Mouse (Mus musculus): ENCODE measurements at regions not wholly inside any gene's neighbourhood (a gene's known extent, or its start where the extent isn't known, plus 50 kb on each side); places are given as distances from the start of the nearest gene placed in this dataset.

DNA sequence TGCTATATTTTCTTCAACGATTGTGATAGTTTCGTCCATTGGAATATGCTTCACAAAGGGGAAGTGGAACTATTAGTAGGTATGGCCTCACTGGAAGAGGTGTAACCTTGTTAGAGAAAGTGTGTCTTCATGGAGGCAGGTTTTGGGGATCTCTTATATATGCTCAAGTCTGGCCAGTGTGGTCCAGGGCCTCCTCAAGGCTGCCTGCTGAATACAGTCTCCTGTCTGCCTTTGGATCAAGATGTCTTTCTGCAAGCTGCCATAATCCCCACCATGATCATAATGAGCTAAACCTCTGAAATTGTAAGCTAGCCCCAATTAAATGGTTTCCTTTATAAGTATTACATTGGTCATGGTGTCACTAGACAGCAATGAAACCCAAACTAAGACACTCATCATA lies 384.3 kb downstream of the Btbd3 start:
- no peak for TF ChIP-seq POLR2A (IDR thresholded peaks at IDR 0.05; ENCODE audit: borderline replicate concordance, insufficient read depth, low read length)
- TF ChIP-seq CTCF (IDR thresholded peaks at IDR 0.05; ENCODE audit: borderline replicate concordance, insufficient read depth, low read depth, low read length), result no peak

Measured in cerebellum, adult 2 months (tissue).